Mouse (Mus musculus): ENCODE measurements at regions not wholly inside any gene's neighbourhood (a gene's known extent, or its start where the extent isn't known, plus 50 kb on each side); places are given as distances from the start of the nearest gene placed in this dataset.

- DNase-seq (ENCODE audit: low spot score in 2 of 2), result no peak
These were observed 136.0 kb downstream of the Gm9733 start for GRCm38 (mm10) chr3:15196101-15196500.

DNA sequence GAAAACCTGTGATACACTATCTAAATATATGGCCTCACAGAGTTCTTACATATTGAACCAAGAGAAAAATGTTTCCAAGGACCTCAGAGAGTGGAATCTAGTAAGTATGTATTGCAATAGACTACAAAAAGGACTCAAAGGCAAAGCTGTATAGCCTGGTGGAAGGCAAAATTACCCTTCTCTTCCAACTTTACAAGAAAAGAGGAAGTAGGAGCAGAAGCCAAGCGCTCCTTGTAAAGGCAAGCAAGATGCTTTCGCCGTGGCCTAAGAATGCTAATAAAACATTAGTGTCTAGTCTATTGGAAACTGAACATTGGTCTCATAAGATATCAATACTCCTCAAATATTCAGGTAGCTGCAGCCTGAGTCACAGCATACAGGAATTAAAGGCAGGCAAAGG is 134.0 kb downstream of the Gm9733 start:
- no peak for DNase-seq (ENCODE audit: low spot score in 2 of 2)

- DNase-seq (ENCODE audit: low spot score in 2 of 2), result no peak
These were observed 131.8 kb downstream of the Gm9733 start for GRCm38 (mm10) chr3:15200309-15200708.

DNA sequence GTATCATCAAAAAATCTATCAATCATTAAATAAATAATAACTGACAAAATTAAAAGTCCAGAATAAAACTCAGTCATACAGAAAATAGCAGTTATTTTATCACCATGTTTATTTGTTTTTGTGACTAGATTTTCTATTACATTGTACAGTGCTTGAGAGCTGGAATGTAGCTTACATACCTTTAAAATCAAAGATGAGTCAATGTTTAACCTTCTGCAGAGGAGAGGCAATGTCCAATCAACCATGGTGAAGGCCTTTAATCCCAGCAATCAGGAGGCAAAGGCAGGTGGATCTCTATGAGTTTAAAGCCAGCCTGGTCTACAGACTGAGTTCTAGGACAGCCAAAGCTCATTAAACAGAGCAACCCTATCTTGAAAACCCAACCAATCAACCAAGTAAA is 131.1 kb downstream of the Gm9733 start:
- no peak for DNase-seq (ENCODE audit: low spot score in 2 of 2)

- no peak for DNase-seq (ENCODE audit: low spot score in 2 of 2)
These were observed 129.3 kb downstream of the Gm9733 start for GRCm38 (mm10) chr3:15202760-15203159.

GRCm38 (mm10) chr3:15205266-15206229 is 126.6 kb downstream of the Gm9733 start:
- DNase-seq (ENCODE audit: low spot score in 2 of 2), result no peak

- DNase-seq (ENCODE audit: low spot score in 2 of 2), result no peak
These were observed 119.7 kb downstream of the Gm9733 start for GRCm38 (mm10) chr3:15212357-15212756.

DNA sequence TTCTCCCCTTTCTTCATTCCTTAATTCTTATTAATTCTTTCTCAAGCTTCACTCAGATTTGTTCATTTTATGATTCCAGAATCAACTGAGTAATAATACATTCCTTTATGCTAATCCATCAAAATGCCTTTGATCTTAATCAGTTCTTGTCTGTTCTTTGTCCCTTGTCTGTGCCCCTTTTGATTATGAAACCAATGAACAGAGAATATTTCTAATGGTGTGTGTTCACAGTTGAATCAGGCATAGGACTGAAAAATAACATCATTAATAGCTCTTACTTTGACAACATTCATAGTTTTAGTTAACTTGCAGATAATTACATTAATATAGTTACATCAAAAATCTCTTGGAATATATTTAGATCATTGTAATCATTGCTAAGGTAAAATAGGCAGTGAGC is 114.5 kb downstream of the Gm9733 start:
- DNase-seq (ENCODE audit: low spot score in 2 of 2), result no peak

GRCm38 (mm10) chr3:15219275-15219674 is 112.8 kb downstream of the Gm9733 start:
- DNase-seq (ENCODE audit: low spot score in 2 of 2), result no peak

GRCm38 (mm10) chr3:15223266-15223665 is 108.8 kb downstream of the Gm9733 start:
- DNase-seq (ENCODE audit: low spot score in 2 of 2), result no peak

DNA sequence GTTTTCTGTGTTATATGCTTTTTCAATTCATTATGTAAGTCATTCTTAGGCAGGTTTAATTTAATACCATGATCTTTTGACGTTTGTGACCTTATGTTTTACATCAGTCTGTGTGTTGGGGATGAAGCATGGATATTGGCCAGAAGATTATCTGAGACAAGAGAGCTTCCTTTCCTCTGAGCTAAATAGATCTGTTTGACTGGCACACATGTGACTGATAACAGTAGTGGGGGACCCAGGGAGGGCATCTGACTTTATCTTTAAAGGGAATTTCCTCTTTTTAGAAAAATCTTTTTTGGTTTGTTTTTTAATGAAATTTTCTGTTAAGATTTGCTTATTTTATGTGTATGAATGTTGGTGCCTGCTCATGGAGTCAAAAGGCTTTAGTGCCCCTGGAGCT is 107.7 kb downstream of the Gm9733 start:
- DNase-seq (ENCODE audit: low spot score in 2 of 2), result no peak

DNA sequence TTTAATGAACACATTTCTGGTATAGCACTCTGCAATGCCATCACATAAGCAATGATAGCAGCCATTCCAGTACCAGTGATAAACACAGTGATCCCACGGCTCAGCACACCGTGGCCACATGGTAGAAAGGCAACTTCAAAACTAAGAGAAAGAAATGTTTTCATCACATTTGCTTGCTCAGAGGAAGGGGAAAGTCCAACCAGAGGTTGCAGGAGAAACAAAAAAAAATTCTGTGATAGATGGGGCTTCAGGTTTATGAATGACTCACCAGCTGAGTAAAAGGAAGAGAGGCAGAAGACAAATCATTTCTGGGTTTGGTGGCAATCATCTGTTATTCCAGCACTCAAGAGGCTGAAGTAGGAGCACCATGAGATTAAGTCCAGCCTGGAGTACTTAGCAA is 103.5 kb downstream of the Gm9733 start:
- DNase-seq (ENCODE audit: low spot score in 2 of 2), result no peak

DNA sequence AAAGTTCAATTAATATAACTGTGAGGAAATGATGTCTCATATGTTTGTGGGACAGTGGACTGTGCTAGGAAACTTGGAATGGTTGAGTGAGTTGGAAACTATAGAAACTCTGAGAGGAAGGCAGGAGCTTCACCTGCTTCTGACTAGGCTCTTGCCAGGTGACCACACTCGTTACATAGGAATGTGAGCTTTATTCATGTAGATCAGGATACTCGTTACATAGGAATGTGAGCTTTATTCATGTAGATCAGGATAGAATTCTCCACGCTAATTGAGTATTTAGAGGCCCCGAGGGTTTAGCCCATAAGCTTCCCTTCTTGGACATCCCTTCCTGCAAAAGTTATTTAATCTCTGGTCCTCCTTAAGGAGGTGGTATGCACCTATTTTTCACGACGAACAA is 101.9 kb downstream of the Gm9733 start:
- no peak for DNase-seq (ENCODE audit: low spot score in 2 of 2)

DNA sequence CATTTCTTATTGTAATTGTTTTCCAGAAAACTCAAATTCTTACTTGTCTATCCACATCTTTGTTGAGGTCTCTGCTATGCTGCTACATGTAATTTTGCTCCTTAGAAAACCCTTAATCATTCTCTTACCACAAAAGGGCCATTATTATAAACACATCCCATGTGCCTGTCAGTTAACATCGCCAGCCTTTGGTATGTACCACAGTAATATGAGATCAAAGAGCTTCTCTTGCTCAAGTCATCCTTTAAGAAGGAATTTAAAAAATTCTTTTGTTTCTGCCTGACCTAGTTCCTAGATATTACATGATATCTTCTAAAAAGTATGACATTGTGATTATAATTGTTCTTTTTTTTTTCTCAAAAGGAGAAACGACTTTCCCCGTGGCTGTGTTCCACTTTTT is 100.7 kb downstream of the Gm9733 start:
- DNase-seq (ENCODE audit: low spot score in 2 of 2), result no peak

DNA sequence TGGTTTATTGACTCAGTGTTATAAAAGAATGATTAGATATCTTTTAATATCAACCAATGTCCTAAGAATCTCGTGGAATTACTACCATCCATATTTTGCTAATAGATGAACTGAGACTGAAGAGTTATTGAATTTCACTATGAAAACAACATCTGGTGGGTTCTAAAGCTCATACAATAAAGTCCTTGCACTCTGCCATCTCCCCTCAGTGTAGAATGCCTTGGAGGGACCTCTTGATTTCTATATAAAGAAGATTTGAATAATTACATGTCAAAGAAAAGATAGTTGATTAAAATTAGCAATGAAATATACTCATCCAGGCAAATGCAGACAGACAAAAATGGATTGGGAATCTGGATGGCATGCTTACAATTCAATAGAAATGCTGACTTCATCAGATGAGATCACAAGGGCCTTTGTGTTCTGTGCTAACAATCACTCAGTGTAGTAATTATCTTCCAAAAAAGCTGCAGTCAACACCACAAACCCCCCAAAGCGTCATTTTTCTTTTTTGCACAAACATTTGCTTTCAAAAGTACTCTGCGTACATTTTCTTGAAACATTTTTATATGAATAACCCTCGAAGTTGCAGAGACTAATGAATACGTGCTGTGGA is 94.2 kb downstream of the Gm9733 start:
- no peak for DNase-seq (ENCODE audit: low spot score in 2 of 2)

- no peak for DNase-seq (ENCODE audit: low spot score in 2 of 2)
These were observed 89.7 kb downstream of the Gm9733 start for GRCm38 (mm10) chr3:15242388-15242787.

DNA sequence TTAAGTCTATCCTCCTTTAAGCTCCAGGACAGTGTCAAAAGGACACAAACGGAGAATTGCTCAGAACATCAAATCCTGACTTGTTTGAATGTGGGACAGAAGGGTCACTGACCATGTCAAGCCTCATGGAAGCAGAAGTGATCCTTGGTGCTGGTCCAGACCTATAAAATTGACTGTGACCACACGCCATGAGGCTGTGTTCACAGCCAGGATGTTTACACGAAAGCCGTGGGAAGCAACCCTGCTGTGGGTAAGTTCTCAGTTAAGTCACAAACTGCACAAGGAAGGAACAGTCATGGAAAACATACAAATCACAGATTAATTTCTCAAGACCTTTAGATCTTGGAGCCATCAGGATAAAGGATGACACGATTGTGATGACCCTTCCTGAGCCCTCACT is 88.5 kb downstream of the Gm9733 start:
- DNase-seq (ENCODE audit: low spot score in 2 of 2), result no peak

GRCm38 (mm10) chr3:15244999-15245398 is 87.1 kb downstream of the Gm9733 start:
- peak; percentile 17 to 29 for DNase-seq (ENCODE audit: low spot score in 2 of 2)
